Mouse (Mus musculus): Measurements from ENCODE around the gene Wapl.

GRCm38 (mm10) chr14:34772132-34772531 is 98.4 kb downstream of the Wapl start:
- TF ChIP-seq CTCF (IDR thresholded peaks at IDR 0.05; ENCODE audit: borderline replicate concordance, insufficient read depth, low read depth, low read length) = no peak
- no peak for TF ChIP-seq POLR2A (IDR thresholded peaks at IDR 0.05; ENCODE audit: borderline replicate concordance, insufficient read depth, low read length)
